Mouse (Mus musculus): Measurements from ENCODE around the gene Dgkd.

Dgkd gene

DNA sequence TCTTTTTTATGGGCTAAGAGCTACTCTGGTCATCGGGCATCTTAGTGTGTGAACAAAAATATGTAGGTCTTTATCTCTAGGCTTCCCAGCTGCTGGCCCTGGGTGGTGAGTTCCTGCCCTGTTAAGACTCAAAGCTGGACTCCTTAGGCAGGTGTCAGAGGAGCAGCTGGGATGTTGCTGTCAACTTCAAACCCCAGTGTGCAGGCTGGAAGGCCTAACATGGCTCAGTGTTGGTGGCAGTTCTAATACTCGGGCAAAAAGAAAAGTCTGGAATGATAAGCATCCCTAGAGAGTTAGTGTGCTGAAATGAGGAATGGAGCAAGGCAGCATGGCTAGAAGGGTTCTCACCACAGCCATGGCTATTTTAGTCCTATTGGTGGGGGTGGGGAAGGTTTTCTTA is 27.8 kb downstream of the Dgkd start:
- no peak for DNase-seq (ENCODE audit: low read depth, low spot score)

DNA sequence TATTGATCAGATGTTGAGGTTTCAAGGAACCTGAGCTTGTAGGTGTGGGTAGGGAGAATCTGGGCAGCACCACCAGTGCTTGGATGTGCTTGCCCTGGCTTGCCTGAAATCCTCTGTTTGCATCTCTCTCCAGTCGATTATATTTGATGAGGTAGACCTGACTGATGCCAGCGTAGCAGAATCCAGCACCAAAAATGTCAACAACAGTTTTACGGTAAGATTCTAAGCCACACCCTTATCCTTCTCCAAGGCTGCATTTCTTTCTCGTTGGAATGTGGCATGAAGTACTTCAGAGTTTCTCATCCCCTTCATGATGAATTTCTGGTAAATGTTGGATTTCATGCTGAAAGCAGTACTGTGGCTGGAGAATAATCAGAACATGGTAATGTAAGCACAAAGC is 28.6 kb downstream of the Dgkd start:
- no peak for DNase-seq (ENCODE audit: low read depth, low spot score)

DNA sequence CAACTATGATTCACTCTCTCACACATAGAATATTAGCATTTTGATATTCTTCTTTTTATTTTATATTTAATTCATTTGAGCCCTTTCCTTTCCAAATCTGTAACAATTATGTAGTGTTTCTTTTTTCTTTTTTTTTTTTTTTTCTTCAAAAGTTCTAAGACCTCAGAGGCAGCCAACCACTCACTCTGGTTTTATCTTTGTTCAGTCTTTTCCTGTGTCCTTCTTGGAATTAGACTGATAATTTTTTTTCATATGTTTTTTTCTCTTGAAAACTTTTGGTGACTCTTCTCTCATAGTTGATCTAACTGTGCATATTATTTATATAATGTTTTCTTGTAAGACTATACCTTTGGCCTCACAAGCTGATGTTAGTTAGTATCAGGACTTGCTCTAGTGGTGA is 29.5 kb downstream of the Dgkd start:
- DNase-seq (ENCODE audit: low read depth, low spot score): no peak

DNA sequence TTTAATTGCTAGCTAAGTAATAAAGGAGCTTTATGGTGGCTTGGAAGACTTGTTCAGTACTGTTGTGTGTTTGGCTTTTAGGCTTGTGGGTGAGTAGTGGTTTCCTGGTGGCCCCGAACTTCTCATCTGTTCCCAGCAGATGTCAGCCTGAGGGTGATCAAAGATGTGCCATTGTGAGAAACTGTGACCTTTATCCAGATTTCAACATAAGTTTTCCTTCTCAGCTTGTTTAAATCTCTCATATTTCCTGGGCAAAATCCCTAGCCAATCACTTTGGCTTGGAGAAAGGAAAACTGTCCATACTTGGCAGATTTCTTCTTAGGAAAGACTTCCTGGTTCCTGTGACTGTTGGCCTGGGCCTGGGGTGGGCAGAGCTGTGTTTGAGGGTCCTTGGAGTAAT is 37.9 kb downstream of the Dgkd start:
- no peak for DNase-seq (ENCODE audit: low read depth, low spot score)

DNA sequence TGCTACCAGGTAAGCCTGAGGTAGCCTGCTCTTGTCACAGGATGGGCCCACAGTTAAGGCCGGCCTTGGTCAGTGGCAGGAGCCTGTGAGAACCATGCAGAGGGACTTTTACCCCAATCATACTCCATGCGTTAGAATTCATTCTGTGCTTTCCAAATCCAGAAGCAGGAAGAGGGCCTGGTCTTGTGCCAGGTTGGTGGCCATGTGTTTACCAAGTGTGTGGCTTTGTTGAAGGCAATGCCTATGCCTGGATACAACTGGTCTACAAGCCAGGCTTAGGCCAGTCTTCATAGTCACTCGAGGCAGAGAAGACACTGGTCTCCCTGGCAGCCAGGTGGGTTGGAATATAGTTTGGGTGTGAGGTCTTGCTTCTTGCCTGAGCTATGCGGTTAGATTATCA is 38.5 kb downstream of the Dgkd start:
- DNase-seq (ENCODE audit: low read depth, low spot score): no peak

DNA sequence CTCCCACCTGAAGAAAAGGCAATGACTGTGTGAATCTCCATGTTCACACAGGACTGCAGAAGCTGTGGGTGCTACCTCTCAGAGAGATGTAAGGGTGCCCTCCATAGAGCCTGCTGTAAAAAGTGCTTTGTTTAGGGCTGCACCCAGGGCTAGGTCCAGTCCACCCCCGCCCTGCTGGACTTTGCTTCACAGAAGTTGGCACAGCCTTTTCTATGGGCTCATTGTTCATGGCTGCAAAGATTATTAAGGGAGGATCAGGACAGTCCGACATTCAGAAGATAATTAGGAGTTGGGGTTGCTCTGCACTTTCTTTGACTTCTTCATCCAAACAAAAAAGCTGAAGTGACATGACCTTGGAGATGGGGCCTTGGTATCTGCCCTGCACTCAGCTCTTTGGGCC is 39.4 kb downstream of the Dgkd start:
- no peak for DNase-seq (ENCODE audit: low read depth, low spot score)

DNA sequence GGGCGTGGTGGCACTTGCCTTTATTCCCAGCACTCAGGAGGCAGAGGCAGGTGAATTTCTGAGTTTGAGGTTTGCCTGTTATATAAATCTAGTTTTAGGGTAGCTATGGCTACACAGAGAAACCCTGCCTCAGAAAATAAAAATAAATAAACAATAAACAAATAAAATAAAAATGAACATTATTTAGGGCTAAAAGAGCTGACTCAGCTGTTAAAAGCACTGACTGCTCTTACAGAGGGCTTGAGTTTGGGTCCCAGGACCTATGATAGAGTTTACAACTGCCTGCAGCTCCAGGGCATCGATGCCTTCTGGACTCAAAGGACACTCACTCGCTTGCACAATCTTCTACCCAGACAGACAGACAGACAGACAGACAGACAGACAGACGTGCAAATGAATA is 40.3 kb downstream of the Dgkd start:
- no peak for DNase-seq (ENCODE audit: low read depth, low spot score)

DNA sequence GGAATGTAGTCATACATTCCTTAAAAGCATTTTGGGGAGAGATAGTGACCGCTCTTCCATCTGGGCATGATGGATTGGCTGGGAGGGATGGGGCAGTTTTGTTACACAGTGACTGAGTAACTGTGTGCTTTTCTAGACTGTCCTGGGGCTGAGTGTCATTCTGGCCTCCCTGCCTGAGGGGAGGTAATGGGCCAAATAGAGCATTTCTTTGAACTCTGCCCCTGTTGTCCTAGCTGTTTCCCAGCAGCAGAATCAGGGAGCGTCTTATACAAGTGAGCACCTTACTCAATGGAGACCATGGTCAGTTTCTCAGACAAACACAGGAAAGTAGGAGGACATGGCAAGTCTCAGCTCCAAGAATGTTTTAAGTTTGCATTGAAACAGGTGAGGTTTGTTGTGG is 43.8 kb downstream of the Dgkd start:
- no peak for DNase-seq (ENCODE audit: low read depth, low spot score)

DNA sequence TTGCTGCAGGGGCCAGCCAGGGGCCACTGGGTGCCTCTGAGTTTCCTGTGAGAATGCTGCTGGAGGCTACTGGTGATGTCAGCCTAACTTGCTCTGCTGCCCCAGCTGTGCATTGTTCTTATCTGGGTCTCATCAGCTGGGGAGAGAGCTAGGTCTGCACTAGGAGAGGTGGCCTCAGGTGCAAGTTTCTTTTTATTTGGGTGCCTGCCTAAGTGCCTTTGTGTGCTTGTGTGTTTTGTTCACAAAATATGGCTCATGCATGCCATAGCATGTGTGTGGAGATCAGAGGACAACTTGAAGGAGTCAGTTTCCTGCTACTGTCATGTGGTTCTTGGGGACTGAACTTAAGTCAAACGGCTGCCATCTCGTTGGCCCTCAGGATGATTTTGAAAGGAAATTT is 46.6 kb downstream of the Dgkd start:
- DNase-seq (ENCODE audit: low read depth, low spot score): no peak

DNA sequence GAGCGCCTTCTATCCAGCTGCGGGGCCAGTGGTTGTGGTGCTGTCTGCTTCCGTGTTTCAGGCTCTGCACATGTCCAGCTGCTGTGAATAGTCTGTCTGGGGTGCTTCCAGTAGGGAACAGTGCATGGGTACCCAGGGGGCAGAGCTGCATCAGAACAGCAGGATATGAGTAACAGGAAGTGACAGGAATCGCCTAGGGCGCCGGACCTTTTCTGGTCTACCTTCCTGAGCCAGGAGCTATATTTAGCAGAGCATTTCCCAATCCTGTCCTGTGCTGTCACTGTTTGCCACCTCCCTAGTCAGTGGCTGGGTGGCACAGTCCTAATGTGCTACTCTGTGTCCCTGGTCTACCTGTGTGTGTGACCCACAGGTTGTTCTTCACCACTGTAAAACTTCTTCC is 47.9 kb downstream of the Dgkd start:
- DNase-seq (ENCODE audit: low read depth, low spot score): no peak

DNA sequence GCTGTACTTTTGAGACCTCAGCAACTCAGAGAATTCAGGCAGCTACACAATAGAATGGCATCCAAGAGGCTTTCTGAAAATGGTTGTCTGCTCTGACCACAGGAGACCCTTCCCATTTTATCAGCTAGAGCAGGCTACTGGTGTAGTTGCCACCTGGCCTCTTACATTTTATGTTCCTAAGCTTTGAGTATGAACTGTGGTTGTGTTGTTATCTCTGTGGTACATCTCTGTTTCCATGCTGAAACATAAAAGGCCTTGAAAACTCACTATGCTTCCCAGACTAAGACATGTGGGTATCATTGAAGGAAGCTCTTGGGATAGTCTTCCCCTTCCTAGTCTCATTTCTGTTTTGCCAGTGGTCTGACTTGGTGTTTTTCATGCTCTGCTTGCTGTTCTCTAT is 49.1 kb downstream of the Dgkd start:
- DNase-seq (ENCODE audit: low read depth, low spot score): no peak

DNA sequence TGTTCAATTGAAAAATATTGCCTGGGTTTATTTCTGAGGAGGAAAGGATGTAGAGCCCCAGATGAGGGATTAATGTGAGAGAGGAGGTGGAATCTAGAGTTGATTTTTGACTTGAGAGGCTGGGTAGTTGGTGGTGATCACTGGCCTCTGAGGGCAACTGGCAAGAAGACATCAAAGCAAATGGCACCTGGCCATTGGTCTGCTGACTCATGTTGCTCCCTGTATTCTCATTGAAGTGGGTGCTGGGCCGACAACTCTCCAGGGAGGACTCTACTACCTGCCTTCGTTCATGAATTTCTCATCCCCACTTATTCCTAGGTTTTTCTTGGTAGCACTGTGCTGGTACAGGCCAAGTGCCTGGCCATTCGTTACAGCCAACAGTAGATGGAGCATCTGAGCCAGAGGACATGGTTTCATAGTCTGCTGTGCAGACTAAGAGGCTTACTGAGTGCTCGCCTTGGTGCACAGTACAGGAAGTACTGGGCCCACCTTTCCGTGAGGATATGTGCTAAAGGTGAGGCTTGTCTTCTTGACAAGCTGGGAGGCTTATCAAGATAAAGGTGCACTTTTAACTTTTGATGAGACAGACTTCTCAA is 53.4 kb downstream of the Dgkd start:
- no peak for DNase-seq (ENCODE audit: low read depth, low spot score)

DNA sequence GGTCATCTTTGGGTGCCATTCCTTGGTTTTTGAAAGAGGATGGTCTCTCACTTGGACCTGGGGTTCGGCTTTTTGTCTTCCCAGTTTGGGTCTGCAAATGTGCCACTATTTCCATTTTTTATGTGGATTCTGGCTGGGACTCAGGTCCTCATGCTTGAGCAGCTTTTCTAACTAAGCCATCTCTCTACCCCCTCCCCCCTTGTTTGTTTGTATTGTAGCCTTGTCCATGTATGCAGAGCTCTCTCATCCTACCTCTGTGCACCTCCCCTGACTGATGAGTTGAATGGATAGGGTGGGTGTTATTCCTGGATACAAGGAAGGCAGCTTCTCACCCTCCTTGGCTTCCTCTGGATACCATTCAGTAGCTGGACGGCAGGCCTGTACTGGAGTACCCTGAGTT is 54.9 kb downstream of the Dgkd start:
- no peak for DNase-seq (ENCODE audit: low read depth, low spot score)

DNA sequence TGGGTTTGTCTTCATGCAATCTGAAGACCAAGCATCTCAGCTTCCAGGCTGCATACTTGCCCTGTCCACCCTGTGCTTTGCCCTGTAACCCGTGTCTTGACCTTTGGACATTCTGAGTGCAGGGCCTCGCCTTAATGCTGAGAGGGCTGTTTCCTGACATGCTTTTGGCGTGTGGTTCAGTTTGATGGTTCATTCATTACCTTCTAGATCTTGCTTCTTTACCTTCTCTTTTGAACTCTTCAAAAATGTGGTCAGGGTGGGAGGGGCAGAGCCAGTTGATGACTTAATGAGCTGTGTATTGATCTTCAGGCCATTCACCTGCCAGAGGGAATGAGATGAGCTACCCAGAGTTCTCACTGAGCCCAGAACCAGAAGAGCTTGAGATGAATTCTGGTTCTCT is 55.6 kb downstream of the Dgkd start:
- no peak for DNase-seq (ENCODE audit: low read depth, low spot score)

DNA sequence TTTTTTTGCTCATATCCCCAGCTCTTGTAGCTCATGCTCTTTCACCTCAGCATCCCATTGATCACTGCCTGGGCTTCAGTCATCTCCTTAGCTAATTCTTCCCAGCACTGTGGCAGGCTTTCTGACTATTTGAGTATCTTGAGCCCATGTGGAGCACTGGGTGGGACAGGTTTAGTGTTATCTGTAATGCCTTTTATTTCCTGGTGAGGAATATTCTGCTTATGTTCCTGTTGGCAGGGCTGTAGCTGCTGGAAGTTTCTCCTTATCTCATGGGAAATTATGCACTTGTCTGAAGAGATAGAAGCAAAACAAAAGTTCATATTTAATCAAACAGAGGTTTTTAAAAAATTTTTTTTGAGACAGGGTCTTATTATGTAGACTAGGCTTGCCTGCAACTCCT is 56.5 kb downstream of the Dgkd start:
- no peak for DNase-seq (ENCODE audit: low read depth, low spot score)

DNA sequence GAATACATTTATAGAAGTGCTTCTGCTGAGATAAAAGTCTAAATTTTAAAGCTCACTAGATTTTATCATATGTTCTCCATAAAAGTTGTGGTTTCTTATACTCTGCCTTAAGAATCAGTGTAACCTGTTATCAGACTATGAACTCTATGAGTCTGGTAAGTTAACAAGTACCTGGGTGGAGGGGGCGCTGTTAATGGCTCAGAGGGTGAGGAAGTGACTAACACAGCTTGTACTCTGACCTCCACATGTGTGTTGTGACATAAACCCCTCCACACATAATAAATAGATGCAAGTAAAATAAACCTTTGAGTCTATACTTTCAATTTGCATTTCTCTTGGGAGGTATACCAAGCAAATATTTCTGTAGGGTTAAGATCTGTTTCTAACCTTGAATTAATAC is 57.3 kb downstream of the Dgkd start:
- DNase-seq (ENCODE audit: low read depth, low spot score): no peak

DNA sequence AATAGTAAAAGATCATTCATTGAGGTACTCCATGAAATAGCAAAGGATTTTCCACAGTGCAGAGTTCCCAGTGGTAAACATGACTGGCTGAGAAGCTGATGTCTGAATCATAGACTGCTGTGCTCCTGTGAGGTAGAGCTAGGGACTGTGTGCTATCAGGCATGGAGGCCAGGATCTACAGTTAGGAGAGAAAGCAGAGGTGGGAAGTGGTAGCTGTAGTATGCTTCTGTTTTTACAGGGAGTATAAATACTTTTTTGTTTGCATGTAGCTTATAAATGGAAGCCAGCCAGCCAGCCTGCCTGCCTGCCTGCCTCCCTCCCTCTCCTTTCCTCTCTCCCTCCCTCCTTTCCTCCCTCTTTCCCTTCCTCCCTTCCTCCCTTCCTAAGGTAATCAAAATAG is 60.3 kb downstream of the Dgkd start:
- no peak for DNase-seq (ENCODE audit: low read depth, low spot score)

DNA sequence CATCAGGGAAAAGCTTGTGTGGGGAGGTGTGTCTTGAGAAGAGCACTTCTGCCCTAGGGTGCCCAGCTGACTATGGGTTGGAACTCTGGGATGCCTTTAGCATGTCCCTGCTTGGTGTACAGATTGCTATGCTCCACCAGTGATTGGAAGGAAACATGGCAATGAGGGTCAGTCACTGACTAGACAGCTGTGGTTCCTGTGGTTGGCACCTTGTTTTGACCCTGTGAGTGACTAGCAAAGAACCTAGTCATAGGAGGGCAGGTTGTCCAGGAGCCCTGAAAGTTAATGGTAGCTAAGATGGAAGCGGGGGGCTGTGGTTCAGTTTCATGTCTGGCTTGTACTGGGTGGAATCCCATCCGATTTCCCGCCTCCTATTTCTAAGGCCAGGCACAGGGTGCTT is 64.3 kb downstream of the Dgkd start:
- no peak for DNase-seq (ENCODE audit: low read depth, low spot score)

DNA sequence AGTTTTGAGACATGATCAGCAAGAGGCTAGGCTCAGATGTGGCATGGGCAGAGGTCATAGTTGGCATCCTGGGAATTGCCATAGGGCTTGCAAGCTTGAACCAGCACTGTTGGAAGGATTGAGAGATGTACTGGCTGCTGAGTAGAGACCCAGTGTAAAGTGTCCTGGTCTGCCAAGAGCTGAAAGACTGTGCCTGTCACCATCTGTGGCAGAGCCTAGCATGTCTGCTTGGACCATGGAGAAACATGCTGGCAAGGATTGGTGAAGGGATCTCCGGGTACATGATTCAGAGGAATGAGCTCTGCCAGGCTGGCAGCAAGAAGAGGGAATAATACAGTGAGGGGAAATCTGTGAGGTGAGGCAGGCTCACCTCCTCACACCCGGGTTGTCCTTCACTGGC is 65.0 kb downstream of the Dgkd start:
- no peak for DNase-seq (ENCODE audit: low read depth, low spot score)

DNA sequence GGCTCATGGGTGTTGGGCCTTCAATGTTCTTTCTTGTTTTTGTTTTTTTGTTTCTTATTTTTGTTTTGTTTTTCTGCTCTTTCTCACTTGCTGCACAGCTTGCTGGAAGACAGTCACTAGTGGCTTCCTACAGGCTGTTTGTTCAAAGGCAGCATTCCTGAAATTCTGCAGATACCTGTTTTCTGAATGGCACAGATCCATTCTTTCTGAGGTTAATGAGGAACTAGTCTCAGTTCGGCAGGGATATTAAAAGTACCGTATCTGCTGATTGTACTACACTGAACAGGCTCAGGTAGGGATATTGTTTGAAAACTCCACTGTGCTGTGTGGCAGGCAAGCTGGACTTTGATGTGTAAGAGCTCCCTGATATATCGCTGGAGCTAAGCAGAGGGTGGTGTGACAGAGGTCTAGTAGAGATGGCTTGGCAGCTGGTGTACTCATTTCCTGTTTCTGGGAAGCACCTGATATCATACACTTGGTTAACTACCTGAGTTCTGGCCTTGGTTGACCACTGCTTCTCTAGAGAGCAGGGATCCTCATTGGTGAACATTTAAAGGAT is 67.0 kb downstream of the Dgkd start:
- DNase-seq (ENCODE audit: low read depth, low spot score): no peak

DNA sequence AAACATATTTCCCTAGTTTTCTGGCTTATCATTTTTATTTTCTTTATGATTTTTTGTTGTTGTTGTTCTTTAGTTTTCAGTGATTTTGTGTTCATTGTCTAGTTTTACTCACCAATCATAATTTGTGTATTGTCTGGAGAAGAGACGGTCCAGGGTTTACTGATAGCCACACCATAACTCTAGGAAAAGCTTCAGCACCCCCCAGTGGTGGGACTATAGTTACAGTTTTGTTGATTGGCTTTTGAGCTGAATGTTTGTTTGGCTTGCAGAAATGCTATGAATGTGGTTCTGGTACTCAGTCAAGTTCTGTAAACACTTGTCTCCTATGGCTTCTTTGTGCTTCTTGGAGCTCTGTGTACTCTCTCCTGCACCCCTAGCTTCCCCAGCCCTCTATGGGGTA is 69.6 kb downstream of the Dgkd start:
- DNase-seq (ENCODE audit: low read depth, low spot score): no peak

DNA sequence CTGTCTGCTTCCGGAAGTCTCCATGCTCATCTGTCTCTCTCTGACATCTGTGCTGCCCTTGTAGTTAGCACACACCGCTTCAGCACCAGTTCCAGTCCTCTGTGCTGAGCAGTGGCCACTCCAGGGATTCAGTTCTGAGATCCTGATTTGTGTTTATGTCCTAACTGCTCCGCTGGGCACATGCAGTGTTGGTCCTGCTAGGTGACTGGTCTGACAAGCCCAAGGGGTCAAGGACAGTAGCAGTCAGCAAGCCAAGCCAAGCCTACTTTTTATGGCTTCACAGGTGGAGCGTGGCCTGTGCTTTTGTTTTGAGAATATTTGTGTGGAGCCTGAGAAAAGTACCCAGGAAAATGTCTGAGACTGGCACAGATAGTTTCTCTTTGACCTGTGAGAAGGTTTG is 71.8 kb downstream of the Dgkd start:
- DNase-seq (ENCODE audit: low read depth, low spot score): no peak

DNA sequence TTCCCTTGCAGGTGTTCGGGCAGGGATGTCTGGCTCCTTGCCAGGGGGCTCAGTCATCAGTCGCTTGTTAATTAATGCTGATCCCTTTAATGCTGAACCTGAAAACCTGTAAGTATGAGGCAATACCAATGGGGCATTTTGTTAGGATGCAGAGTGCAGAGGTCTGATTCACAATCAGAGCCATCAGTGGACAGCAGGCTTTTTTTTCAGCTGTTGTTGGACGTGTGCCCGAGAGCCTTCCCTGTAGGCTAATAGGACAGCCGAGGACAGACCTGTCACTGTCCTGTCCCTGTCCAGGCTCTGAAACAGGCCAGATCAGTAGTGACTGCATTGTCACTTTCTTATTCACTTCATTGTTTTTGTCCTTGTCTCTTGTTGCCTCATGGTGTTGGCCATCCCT is 76.6 kb downstream of the Dgkd start:
- DNase-seq (ENCODE audit: low read depth, low spot score): no peak

DNA sequence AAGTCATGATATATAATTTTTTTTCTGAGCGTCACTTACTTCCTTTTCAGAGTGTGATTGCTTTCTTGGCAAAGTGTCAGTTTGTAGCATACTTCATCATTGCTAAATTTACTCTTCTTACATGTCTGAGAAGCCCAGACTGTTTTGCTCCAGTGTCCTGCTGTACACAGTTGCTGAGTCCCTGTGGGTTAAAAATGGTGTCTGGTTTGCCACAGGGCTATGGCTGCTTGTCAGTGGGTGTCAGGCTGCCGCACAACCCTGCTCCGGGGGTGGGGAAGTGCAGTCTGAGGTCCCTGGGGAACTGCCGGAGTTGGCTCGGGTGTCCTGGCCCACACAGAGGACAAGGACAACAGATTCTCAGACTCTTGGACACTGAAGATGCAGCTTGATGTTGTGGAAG is 80.0 kb downstream of the Dgkd start:
- no peak for DNase-seq (ENCODE audit: low read depth, low spot score)

All from brain, embryonic 18.5 days (tissue).